Mouse (Mus musculus) embryonic stem cell, embryonic (primary cell): ENCODE measurements at regions not wholly inside any gene's neighbourhood (a gene's known extent, or its start where the extent isn't known, plus 50 kb on each side); places are given as distances from the start of the nearest gene placed in this dataset.

Source experiments
- CTCF ChIA-PET, 4 experiments: fragments of 300-600 bp in 2 of 4; fragments of 350-600 bp in 2 of 4; sonication (Branson Sonifier 250); formaldehyde crosslinking; loops; one replicate each; lab custom pipeline; 2022; ENCODE audit warnings: inconsistent platforms in 2 of 4; lab: Charles Lee
- POLR2A ChIA-PET, 4 experiments: fragments of 300-600 bp in 2 of 4; fragments of 350-600 bp in 2 of 4; sonication (Branson Sonifier 250); formaldehyde crosslinking; loops; one replicate each; lab custom pipeline; 2022; ENCODE audit warnings: antibody characterized with exemption in 4 of 4, inconsistent platforms in 1 of 4; lab: Charles Lee

DNA sequence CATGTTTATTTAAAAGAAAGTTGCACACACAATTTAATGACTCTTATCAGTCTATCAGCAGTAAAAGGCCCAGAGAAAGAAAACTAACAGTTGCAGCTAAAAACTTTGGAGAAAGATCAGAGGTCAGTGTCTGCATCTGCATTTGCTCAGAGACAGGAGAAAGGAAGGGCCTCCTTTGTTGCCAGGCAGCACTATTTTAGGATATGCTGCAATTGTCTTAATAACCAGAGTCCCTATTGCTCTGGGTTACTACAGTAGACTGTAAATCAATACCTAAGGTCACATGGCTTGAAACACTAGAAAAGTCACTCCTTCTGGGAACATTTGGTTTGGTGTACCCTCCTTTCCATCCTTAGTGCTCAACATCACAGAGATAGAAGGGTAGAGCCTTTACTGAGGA is 175.7 kb downstream of the Hdgfl1 start:
- CTCF ChIA-PET = no interaction called here
- POLR2A ChIA-PET = no interaction called here

DNA sequence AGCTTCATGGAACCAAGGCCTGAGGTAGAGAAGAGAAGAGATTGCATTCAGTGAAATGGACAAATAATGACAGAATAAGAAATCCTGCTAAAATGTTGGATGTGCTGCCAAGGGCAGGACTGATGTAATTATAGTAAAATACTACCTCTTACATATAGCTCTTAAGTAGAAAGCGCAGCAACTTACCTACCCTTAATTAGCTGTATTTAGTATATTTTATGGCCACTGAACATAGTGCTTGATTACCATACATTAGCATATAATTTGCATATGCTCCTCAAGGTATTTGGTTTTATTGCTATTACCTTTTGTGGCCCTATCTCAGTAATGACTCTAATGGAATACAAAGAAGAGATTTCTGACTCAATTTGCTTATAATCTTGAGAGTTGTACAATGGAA is 176.2 kb downstream of the Hdgfl1 start:
- ChIA-PET CTCF (no interaction called here), POLR2A (no interaction called here)

GRCm38 (mm10) chr13:26575890-26576543 is 193.9 kb downstream of the Hdgfl1 start:
- CTCF ChIA-PET = no interaction called here
- POLR2A ChIA-PET = no interaction called here

- POLR2A ChIA-PET = no interaction called here
- CTCF ChIA-PET = no interaction called here
These were observed 200.5 kb downstream of the Hdgfl1 start for GRCm38 (mm10) chr13:26569422-26569821.

GRCm38 (mm10) chr13:26564941-26565862 is 204.8 kb downstream of the Hdgfl1 start:
- ChIA-PET POLR2A (no interaction called here), CTCF (no interaction called here)

- ChIA-PET POLR2A (no interaction called here), CTCF (no interaction called here)
These were observed 211.6 kb downstream of the Hdgfl1 start for GRCm38 (mm10) chr13:26558366-26558765.

DNA sequence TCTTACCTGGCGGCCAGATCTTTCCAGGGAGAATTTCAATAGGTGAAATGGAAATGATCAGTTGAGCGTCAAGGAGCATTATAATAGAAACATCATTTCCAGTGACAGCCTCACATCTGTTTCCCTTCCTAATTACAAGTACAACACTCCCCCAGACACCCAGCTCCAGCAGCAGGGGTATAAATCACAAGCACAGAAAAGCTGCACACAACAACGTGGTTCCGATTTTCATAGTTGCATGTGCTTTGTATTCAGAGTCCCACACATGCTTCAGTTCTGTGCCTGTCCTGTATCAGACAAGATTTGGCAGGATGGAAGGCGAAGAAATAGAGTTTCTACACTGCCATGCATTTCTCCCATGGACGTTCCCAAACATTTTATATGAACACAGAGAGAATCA is 215.7 kb downstream of the Hdgfl1 start:
- CTCF ChIA-PET = no interaction called here
- POLR2A ChIA-PET = no interaction called here

- CTCF ChIA-PET = no interaction called here
- POLR2A ChIA-PET = no interaction called here
These were observed 217.8 kb downstream of the Hdgfl1 start for GRCm38 (mm10) chr13:26552122-26552521.

DNA sequence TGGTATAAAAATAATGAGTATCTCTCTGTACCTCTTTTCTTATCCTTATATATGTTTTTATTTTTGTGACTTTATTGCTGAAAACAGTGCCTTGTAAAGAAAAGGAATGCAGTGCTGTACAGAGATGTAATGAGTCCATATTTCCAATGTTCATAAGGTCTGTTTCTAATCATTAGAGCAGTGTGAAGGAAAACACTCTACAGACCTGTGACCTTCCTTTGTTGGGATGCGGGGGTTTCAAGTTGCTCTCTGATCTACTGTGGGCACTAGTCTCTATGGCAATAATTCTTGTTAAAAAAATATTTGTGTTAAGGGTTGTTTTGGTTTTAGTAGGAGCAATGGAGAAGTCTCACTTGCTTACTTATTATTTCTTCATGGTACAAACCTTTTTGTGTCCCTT is 231.0 kb downstream of the Hdgfl1 start:
- ChIA-PET POLR2A (no interaction called here), CTCF (no interaction called here)

GRCm38 (mm10) chr13:26536575-26536974 is 233.4 kb downstream of the Hdgfl1 start:
- POLR2A ChIA-PET = no interaction called here
- CTCF ChIA-PET = no interaction called here

DNA sequence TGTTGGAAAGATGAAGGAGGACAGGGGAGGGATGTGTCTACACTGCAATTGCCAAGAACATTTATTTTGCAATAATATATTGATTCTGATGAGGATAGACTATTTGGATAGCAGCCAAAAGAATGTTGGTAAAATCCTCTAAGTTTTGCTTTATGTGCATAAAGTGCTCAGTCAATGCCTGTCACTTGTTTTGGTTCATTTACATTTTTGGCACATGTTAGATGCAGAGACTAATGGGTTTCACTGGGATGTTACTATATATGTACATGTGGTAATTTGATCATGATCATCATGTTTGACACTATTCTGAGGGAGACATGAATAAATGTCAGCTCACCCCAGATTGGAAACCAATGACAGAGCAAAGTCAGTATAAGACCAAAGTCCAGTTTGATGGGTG is 237.2 kb downstream of the Hdgfl1 start:
- POLR2A ChIA-PET = no interaction called here
- CTCF ChIA-PET = no interaction called here

DNA sequence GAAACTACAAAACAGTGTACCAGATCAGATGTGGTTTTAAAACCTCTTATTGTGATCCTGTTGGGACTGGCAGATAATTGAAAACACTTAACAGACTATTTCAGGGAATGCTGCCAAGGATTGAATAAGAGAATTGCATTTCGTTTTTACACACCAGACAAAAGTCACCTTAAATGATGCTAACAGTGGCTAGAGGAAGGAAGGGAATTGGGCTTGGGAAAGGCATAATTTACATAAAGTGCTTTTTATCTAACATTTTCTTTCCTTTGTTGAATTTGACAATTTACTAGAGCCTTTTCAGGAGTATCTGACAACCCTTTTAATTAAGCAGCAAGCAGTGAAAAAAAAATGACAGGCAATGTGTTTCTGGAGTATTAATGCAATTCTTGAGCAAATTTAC is 250.9 kb downstream of the Hdgfl1 start:
- POLR2A ChIA-PET = no interaction called here
- CTCF ChIA-PET = no interaction called here

DNA sequence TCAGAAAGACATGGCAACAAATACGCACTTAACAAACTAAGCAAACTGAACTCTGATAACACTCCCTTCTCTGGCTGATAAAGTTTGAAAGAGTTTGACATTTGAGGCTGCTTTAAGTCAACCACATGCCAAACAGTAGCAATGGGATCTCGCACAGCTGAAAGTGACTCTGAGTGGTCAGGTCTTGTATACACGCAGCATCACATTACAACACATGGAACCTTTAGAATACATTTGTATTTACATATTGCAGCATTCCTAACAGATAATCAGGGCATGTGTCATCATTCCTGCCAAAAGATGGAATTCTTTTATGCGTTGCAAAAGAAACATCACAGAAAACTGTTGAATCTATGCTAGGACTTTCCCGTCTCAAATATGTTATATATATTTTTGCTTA is 251.5 kb downstream of the Hdgfl1 start:
- POLR2A ChIA-PET = no interaction called here

GRCm38 (mm10) chr13:26517646-26518045 is 252.3 kb downstream of the Hdgfl1 start:
- ChIA-PET POLR2A (no interaction called here), CTCF (interaction anchor here in 1 of 4 experiments (0.7 kb wide), 1 partner anchor 910 kb away, joined by 4 read pairs; no protein-coding TSS in a partner anchor)

More for the DNA sequence above, 251.5 kb downstream of the Hdgfl1 start:
- CTCF ChIA-PET = no interaction called here

- ChIA-PET POLR2A (no interaction called here), CTCF (no interaction called here)
These were observed 259.5 kb downstream of the Hdgfl1 start for GRCm38 (mm10) chr13:26510448-26510847.

GRCm38 (mm10) chr13:26509841-26510240 is 260.1 kb downstream of the Hdgfl1 start:
- POLR2A ChIA-PET = no interaction called here
- CTCF ChIA-PET = no interaction called here

DNA sequence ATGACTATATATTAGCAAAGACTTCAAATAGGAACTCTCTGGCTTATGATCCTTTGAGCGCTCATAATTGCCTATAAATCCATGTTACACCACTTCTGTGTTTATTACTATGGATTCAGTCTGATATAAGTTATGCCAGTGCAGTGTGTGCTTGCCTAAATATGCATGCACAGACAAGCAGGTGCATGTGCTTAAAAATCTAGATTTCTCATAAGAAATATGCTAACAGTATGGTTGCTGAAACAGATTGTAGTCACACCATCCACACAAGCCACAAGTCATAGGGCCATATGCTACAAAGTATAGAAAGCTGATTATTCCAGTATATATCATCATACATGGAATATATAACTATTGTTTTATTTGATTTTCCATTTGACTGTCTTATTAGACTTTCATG is 266.2 kb downstream of the Hdgfl1 start:
- CTCF ChIA-PET = no interaction called here
- POLR2A ChIA-PET = no interaction called here

- ChIA-PET POLR2A (no interaction called here), CTCF (no interaction called here)
These were observed 272.9 kb downstream of the Hdgfl1 start for GRCm38 (mm10) chr13:26497086-26497485.

GRCm38 (mm10) chr13:26495871-26496270 is 274.1 kb downstream of the Hdgfl1 start:
- ChIA-PET POLR2A (no interaction called here), CTCF (no interaction called here)

DNA sequence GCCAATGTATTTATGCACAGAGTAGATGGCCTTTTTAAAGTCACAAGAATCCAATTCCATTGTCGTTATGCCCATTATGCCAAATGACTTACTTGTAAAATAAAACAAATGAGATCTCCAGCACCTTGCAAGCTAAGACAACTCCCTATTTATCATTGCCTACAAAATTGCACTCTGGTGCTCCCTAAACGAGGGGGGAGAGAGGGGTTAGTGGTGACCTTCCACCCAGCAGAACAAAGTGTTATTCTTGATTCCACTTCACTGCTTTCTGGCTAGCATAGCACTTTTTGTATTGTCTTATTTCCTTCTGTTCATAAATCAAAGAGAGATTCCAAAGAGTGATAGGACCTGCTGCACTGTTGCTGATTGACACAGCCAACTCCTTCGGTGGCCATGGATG is 300.6 kb downstream of the Hdgfl1 start:
- ChIA-PET CTCF (no interaction called here), POLR2A (no interaction called here)

DNA sequence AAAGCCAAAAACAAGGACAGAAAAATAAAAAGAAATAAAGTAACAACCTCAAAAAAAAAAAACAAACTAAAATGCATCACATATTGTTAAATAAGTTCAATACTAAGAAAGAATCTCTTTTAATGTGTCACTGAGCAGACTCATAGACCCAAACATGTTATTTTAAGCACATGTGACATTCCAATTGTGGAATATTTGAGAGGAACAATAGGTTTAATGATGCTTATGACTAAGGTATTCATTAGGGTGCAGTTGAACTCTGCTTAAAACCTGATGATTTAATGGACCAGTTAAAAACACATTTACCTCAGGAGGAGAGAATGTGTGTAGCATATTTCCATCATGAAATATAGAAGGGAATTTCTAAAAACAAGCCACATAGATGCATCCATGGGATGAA is 302.4 kb downstream of the Hdgfl1 start:
- ChIA-PET POLR2A (no interaction called here), CTCF (no interaction called here)
